Mouse (Mus musculus) midbrain, embryonic 14.5 days (tissue): ENCODE measurements around the gene Cnot6. TPM values are rescaled to one million over a fixed set of nuclear protein-coding genes. Genes with fewer than 3 reads are reported as not detected.

Experiments used
- ATAC-seq: fragments of 200-750 bp; cut with Nextera tagmentation; 2 replicates; pipeline ENCODE4 v1.8.0; 2017; ENCODE audit warnings: moderate number of reproducible peaks, moderate library complexity; ENCODE audit not compliant: low FRiP score, low TSS enrichment
- DNase-seq: peaks from one replicate; pipeline ENCODE4 v3.0.0-alpha.2; 2015
- H3K27ac ChIP-seq: fragments of 300-500 bp; sonication (generic); replicated peaks from 2 replicates; pipeline ENCODE4 v1.5.1; 2014; ENCODE audit warnings: mild to moderate bottlenecking, low read depth, low read length, moderate library complexity
- H3K27me3 ChIP-seq: fragments of 300-500 bp; sonication (generic); 2 replicates; pipeline ENCODE4 v1.6.1; 2014; ENCODE audit warnings: low read length, control low read depth, mixed read lengths; ENCODE audit not compliant: control insufficient read depth, insufficient read depth
- H3K36me3 ChIP-seq: fragments of 300-500 bp; sonication (generic); 2 replicates; pipeline ENCODE4 v1.6.1; 2014; ENCODE audit warnings: low read length, control low read depth; ENCODE audit not compliant: control insufficient read depth, insufficient read depth
- H3K4me1 ChIP-seq: fragments of 300-500 bp; sonication (generic); 2 replicates; pipeline ENCODE4 v1.6.1; 2014; ENCODE audit warnings: mild to moderate bottlenecking, antibody characterized with exemption, low read length, control low read depth; ENCODE audit not compliant: control insufficient read depth, insufficient read depth
- H3K4me2 ChIP-seq: fragments of 300-500 bp; sonication (generic); 2 replicates; pipeline ENCODE4 v1.6.1; 2014; ENCODE audit warnings: mild to moderate bottlenecking, low read length, moderate library complexity
- H3K4me3 ChIP-seq: fragments of 300-500 bp; sonication (generic); replicated peaks from 2 replicates; pipeline ENCODE4 v1.5.1; 2014; ENCODE audit warnings: low read depth, low read length
- H3K9ac ChIP-seq: fragments of 300-500 bp; sonication (generic); replicated peaks from 2 replicates; pipeline ENCODE4 v1.6.1; 2014; ENCODE audit warnings: mild to moderate bottlenecking, low read length, moderate library complexity
- H3K9me3 ChIP-seq: fragments of 300-500 bp; sonication (generic); 2 replicates; pipeline ENCODE4 v1.6.1; 2016; ENCODE audit warnings: low read length, control low read depth, mixed read lengths; ENCODE audit not compliant: control insufficient read depth
- WGBS: fragments of 180-500 bp; shearing (Covaris S2); extraction: QIAGEN DNeasy Blood & Tissue Kit; methylation state at CpG from one replicate; pipeline ENCODE4 v1.1.7; 2014; 5-methylcytosine and 5-hydroxymethylcytosine counted together
- polyA plus RNA-seq: library from polyadenylated mRNA; unstranded; fragments of >200 nt; fragmentation: Nextera tagmentation; extraction: Ambion mirVana; gene quantifications from 2 replicates; pipeline ENCODE4 v1.2.1, GENCODE M21; 2014

Cnot6 gene
- polyA plus RNA-seq, 1 experiment from 2014 or later: 57.6 TPM

- H3K27ac ChIP-seq: no peak overlapping the region
- H3K27me3 ChIP-seq: no peaks in the 10 kb centered on the region
- no peak for DNase-seq
- ATAC-seq: no peak
- H3K4me1 ChIP-seq: 0 out of 2 replicates have a peak, but pooled peaks cover 3% of the 10 kb centered on the region
- no peak overlapping the region for H3K4me3 ChIP-seq
- H3K9ac ChIP-seq: no peak overlapping the region; the same call in 1 of the 2 replicates
- no peaks in the 10 kb centered on the region for H3K36me3 ChIP-seq
- peak overlapping the region; percentile 43 for H3K4me2 ChIP-seq
- no peaks in the 10 kb centered on the region for H3K9me3 ChIP-seq
- WGBS: 43% methylated on average over 11 of the region's 11 CpGs
These were observed 59.5 kb downstream of the Cnot6 start for GRCm38 (mm10) chr11:49653079-49653408.

- peak; percentile 68; the same call in 1 of the 2 replicates for ATAC-seq
- WGBS: 27% methylated on average over 19 of the region's 19 CpGs
- no peaks in the 10 kb centered on the region for H3K9me3 ChIP-seq
These were observed 60.0 kb downstream of the Cnot6 start for GRCm38 (mm10) chr11:49652401-49653078.

GRCm38 (mm10) chr11:49651762-49652322 lies 60.7 kb downstream of the Cnot6 start:
- H3K4me3 ChIP-seq: no peak overlapping the region
- 90% methylated on average over 10 of the region's 10 CpGs for WGBS
- no peaks in the 10 kb centered on the region for H3K27me3 ChIP-seq
- no peak for ATAC-seq
- H3K4me2 ChIP-seq: no peak overlapping the region
- H3K4me1 ChIP-seq: 0 out of 2 replicates have a peak, but pooled peaks cover 3% of the 10 kb centered on the region
- no peak overlapping the region for H3K9ac ChIP-seq
- no peaks in the 10 kb centered on the region for H3K36me3 ChIP-seq
- no peaks in the 10 kb centered on the region for H3K9me3 ChIP-seq
- H3K27ac ChIP-seq: no peak overlapping the region
- DNase-seq: no peak

More at GRCm38 (mm10) chr11:49652401-49653078, 60.0 kb downstream of the Cnot6 start:
- Histone ChIP-seq H3K4me1 (0 out of 2 replicates have a peak, but pooled peaks cover 3% of the 10 kb centered on the region), H3K4me2 (peak overlapping the region; percentile 43), H3K27ac (no peak overlapping the region), H3K4me3 (no peak overlapping the region), H3K36me3 (no peaks in the 10 kb centered on the region), H3K9ac (no peak overlapping the region; the same call in 1 of the 2 replicates), H3K27me3 (no peaks in the 10 kb centered on the region)
- peak; percentile 89 for DNase-seq

DNA sequence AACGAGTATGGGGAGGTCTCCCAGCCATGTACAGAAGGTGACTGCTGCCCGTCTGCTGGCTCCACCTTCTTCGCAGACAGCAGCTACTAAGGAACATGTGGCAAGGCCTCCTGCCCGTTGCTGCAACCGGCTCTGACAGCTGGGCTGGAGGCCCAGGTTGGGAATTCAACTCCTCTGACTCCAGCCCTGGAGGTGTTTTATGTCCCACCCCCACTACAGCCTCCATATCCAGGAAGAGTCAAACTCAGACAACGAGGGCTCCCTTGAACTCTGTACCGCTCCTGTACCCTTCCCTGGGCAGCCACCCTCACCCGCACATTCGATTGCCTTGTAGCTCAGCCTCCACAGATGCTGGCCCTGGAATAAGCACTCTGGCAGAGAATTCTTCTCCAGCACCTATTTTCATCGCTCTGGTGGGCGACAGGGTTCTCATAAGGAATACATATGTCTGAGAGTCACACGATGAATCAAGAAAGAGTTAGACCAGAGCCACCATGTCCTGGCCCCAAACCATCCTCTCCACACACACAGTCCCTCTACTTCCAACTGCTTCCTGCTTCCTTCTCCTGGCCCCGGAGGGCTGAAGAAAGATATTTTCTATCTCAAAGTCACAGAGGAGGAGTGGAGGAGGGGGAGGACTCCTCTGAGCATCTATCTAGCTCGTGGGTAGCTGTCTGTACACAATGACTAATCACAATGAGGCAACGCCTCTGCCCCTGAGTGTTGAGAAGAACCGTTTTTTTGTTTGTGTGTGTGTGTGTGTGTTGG lies 61.3 kb downstream of the Cnot6 start:
- WGBS: 80% methylated on average over 16 of the region's 16 CpGs
- DNase-seq: no peak
- H3K27ac ChIP-seq: no peak overlapping the region
- 0 out of 2 replicates have a peak, but pooled peaks cover 3% of the 10 kb centered on the region for H3K4me1 ChIP-seq
- ATAC-seq: no peak
- H3K27me3 ChIP-seq: no peaks in the 10 kb centered on the region
- no peak overlapping the region for H3K4me3 ChIP-seq
- H3K4me2 ChIP-seq: no peak overlapping the region
- no peak overlapping the region for H3K9ac ChIP-seq
- no peaks in the 10 kb centered on the region for H3K9me3 ChIP-seq
- H3K36me3 ChIP-seq: no peaks in the 10 kb centered on the region

DNA sequence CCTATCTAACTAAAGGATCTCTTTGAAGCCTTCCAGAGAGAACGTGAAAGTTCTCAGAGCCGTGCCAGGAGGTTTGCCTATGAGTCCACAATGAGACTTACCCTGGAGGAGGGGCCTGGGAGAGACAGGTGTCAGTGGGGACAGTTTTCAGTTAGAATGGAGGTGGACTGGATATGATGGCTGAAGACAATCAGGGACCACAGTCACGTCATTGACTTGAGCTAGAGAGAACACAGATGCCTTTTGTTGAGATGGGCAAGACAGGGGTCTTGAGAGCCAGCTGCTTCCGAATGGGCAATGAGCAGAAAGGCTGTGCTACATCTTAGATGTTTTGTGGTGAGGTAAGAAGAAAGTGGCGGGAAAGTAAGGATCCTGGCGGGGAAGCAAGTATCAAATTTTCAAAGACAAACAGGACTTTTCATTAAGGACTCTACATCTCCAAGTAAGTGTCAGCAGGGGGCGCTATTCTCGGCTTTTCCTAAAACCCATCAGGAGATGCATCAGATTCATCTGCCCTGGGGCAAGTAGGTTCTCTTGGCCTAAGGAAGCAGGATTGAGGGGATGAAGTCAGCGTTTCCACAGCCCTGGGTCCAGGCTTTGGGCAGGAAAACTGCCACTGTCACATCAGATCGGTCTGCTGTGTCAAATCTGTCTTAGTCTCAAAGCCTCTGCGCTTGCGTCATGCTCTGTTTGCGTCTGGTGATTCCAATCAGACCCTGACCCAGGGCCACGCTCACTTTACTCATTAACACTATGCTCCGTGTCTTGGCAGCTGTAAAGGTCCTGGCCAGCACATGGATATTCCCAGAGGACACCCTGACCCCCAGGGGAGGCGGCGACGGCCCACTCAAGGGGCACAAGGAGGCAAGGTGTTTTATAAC lies 62.2 kb downstream of the Cnot6 start:
- 66% methylated on average over 18 of the region's 18 CpGs for WGBS
- H3K27me3 ChIP-seq: no peaks in the 10 kb centered on the region
- H3K4me2 ChIP-seq: no peak overlapping the region
- H3K9ac ChIP-seq: no peak overlapping the region
- no peak overlapping the region for H3K4me3 ChIP-seq
- DNase-seq (peak; percentile 68), ATAC-seq (no peak)
- no peaks in the 10 kb centered on the region for H3K9me3 ChIP-seq
- 0 out of 2 replicates have a peak, but pooled peaks cover 3% of the 10 kb centered on the region for H3K4me1 ChIP-seq
- H3K27ac ChIP-seq: no peak overlapping the region
- H3K36me3 ChIP-seq: no peaks in the 10 kb centered on the region

GRCm38 (mm10) chr11:49645677-49646076 lies 66.8 kb downstream of the Cnot6 start:
- Histone ChIP-seq H3K36me3 (no peaks in the 10 kb centered on the region), H3K9me3 (no peaks in the 10 kb centered on the region), H3K27ac (no peak overlapping the region), H3K27me3 (no peaks in the 10 kb centered on the region), H3K4me2 (no peak overlapping the region), H3K9ac (no peak overlapping the region), H3K4me1 (no peaks in the 10 kb centered on the region), H3K4me3 (no peak overlapping the region)
- whole genome bisulfite sequencing: 60% methylated on average over 8 of the region's 8 CpGs
- no peak for DNase-seq
- ATAC-seq: no peak

GRCm38 (mm10) chr11:49636449-49636848 lies 76.1 kb downstream of the Cnot6 start:
- DNase-seq (peak; percentile 22), ATAC-seq (no peak)
- H3K27ac ChIP-seq: no peak overlapping the region
- peaks cover 9% of the 10 kb centered on the region; the same call in 1 of the 2 replicates for H3K4me1 ChIP-seq
- WGBS: 3% methylated on average over 11 of the region's 11 CpGs
- H3K36me3 ChIP-seq: no peaks in the 10 kb centered on the region
- peaks cover 39% of the 10 kb centered on the region for H3K27me3 ChIP-seq
- H3K9ac ChIP-seq: no peak overlapping the region
- no peaks in the 10 kb centered on the region for H3K9me3 ChIP-seq
- H3K4me3 ChIP-seq: no peak overlapping the region
- peak overlapping the region; percentile 17; the same call in 1 of the 2 replicates for H3K4me2 ChIP-seq

- no peak for DNase-seq
- WGBS: 74% methylated on average over 6 of the region's 6 CpGs
- no peak for ATAC-seq
- Histone ChIP-seq H3K4me3 (no peak overlapping the region), H3K36me3 (no peaks in the 10 kb centered on the region), H3K4me1 (peaks cover 9% of the 10 kb centered on the region; the same call in 1 of the 2 replicates), H3K4me2 (no peak overlapping the region), H3K9me3 (no peaks in the 10 kb centered on the region), H3K27ac (no peak overlapping the region), H3K9ac (no peak overlapping the region), H3K27me3 (peaks cover 39% of the 10 kb centered on the region)
These were observed 76.9 kb downstream of the Cnot6 start for GRCm38 (mm10) chr11:49635671-49636070.
